Mouse (Mus musculus) forebrain, postnatal 0 days (tissue): ENCODE results near the gene Pdzd9. TPM values are rescaled to one million over a fixed set of nuclear protein-coding genes. Genes with fewer than 3 reads are reported as not detected.

Experiments
- ATAC-seq: fragments of 200-750 bp; cut with Nextera tagmentation; 2 replicates; pipeline ENCODE4 v1.8.0; 2017; ENCODE audit warnings: mild to moderate bottlenecking, moderate library complexity
- DNase-seq: peaks from one replicate; pipeline ENCODE4 v3.0.0-alpha.2; 2015
- H3K27ac ChIP-seq: fragments of 300-500 bp; sonication (generic); 2 replicates; pipeline ENCODE4 v1.5.1; 2014; ENCODE audit warnings: low read depth, mild to moderate bottlenecking, antibody characterized with exemption, low read length, moderate library complexity, mixed read lengths
- H3K27me3 ChIP-seq: fragments of 300-500 bp; sonication (generic); 2 replicates; pipeline ENCODE4 v1.6.1; 2014; ENCODE audit warnings: mild to moderate bottlenecking, low read length, mixed read lengths; ENCODE audit not compliant: insufficient read depth
- H3K36me3 ChIP-seq: fragments of 300-500 bp; sonication (generic); 2 replicates; pipeline ENCODE4 v1.6.1; 2014; ENCODE audit warnings: mild to moderate bottlenecking, moderate library complexity; ENCODE audit not compliant: insufficient read depth
- H3K4me1 ChIP-seq: fragments of 300-500 bp; sonication (generic); 2 replicates; pipeline ENCODE4 v1.6.1; 2014; ENCODE audit warnings: antibody characterized with exemption; ENCODE audit not compliant: insufficient read depth
- H3K4me2 ChIP-seq: fragments of 300-500 bp; sonication (generic); 2 replicates; pipeline ENCODE4 v1.6.1; 2014; ENCODE audit warnings: low read depth, mild to moderate bottlenecking, moderate library complexity
- H3K4me3 ChIP-seq: fragments of 300-500 bp; sonication (generic); 2 replicates; pipeline ENCODE4 v1.5.1; 2014; ENCODE audit warnings: low read depth, low read length, mixed read lengths
- H3K9ac ChIP-seq: fragments of 300-500 bp; sonication (generic); 2 replicates; pipeline ENCODE4 v1.6.1; 2014; ENCODE audit warnings: mild to moderate bottlenecking
- H3K9me3 ChIP-seq: fragments of 300-500 bp; sonication (generic); 2 replicates; pipeline ENCODE4 v1.6.1; 2016; ENCODE audit warnings: low read length
- CTCF ChIP-seq: sonication (generic); IDR thresholded peaks from 2 replicates; pipeline ENCODE4 v1.5.1; 2016; ENCODE audit warnings: antibody characterized with exemption, control low read depth, low read depth
- WGBS: fragments of 180-500 bp; shearing (Covaris S2); extraction: QIAGEN DNeasy Blood & Tissue Kit; methylation state at CpG from one replicate; pipeline ENCODE4 v1.1.7; 2014; 5-methylcytosine and 5-hydroxymethylcytosine counted together
- polyA plus RNA-seq: library from polyadenylated mRNA; unstranded; fragments of >200 nt; fragmentation: Nextera tagmentation; extraction: Ambion mirVana; gene quantifications from 2 replicates; pipeline ENCODE4 v1.2.1, GENCODE M21; 2015
- total RNA-seq: library from RNA; depleted of rRNA; stranded (reverse); fragments of >200 nt; gene quantifications from 2 replicates; pipeline ENCODE4 v1.2.3, GENCODE M21; 2014

Pdzd9 gene
- total and polyA plus RNA-seq, 2 experiments from 2014 or later: 0.22 to 0.24 TPM

DNA sequence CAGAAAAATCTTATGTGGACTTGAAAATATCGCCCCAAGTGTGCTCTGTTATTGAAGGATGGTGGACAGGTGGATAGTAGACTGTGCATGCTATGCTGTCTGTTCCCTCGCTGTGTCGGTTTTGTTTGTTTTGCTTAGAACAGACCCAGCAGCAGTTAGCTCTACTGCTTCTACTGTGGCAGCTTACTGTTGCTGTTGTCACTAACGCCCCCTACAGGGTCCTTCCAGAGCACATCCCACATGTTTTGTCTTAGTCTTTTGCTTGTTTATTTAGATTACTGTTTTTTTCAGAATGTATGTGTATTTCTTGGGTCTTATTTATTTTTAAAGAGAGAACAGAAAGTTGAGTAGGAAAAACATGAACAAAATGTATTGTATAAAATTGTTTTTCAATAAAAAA is 26.9 kb downstream of the Pdzd9 start:
- TF ChIP-seq CTCF: peak; percentile 20; the same call in 1 of the 2 replicates
- Histone ChIP-seq H3K4me2 (no peak overlapping the region), H3K9ac (no peak overlapping the region), H3K4me3 (no peak overlapping the region), H3K4me1 (no peaks in the 10 kb centered on the region), H3K9me3 (no peaks in the 10 kb centered on the region), H3K27ac (no peak overlapping the region), H3K36me3 (peaks cover 63% of the 10 kb centered on the region), H3K27me3 (no peaks in the 10 kb centered on the region)
- ATAC-seq (no peak), DNase-seq (no peak)
- WGBS: 69% methylated on average over 4 of the region's 4 CpGs

DNA sequence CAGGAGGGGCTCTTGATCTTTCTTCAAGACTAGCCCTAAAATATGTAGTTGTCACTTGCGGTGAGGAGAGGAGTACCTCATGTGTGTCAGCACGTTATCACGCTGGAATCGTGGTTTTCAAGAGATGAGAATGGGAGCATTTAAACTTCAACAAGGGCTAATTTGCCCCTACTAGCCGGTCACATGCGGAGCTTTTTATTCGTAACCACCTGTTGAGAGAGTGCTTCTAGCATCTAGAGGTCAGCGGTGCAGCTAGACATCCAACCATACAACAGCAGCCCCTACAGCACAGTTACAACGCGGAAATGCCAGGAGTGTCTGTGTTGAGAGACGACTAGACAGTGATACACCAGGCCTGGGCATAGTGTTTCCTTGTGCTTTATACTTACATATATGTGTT is 34.3 kb downstream of the Pdzd9 start:
- DNase-seq (peak; percentile 35), ATAC-seq (no peak)
- peak overlapping the region; percentile 92; the same call in 1 of the 2 replicates for H3K27ac ChIP-seq
- H3K27me3 ChIP-seq: no peaks in the 10 kb centered on the region
- peaks cover 15% of the 10 kb centered on the region for H3K36me3 ChIP-seq
- WGBS: under 1% methylated on average over 11 of the region's 11 CpGs
- H3K4me2 ChIP-seq: peak overlapping the region; percentile 74
- H3K9ac ChIP-seq: peak overlapping the region; percentile 96
- H3K9me3 ChIP-seq: no peaks in the 10 kb centered on the region
- TF ChIP-seq CTCF: peak; percentile 26
- peaks cover 14% of the 10 kb centered on the region for H3K4me1 ChIP-seq
- H3K4me3 ChIP-seq: peak overlapping the region; percentile 98

DNA sequence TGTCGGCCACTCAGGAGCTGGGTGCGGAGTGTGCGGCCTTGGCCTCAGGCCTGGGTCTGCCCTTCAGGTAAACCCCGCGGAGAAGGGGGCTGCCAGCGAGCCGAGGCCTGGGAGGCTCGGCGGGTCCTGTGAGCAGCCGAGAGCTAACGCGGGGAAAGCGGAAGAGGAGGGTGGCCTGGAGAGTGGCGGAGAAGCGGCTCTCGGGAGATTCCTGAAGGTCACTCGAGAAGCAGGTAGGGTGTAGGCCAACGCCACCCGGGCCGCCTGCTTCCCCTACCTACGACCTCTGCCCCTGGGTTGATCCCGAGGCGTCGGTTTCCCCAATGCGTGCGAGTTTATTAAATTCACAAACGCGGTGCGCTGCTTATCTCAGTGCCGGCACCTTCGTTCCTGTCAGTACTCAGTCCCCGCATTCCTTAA is 34.8 kb downstream of the Pdzd9 start:
- ATAC-seq: peak; percentile 60
- H3K27ac ChIP-seq: peak overlapping the region; percentile 92
- peak overlapping the region; percentile 98 for H3K4me3 ChIP-seq
- no peaks in the 10 kb centered on the region for H3K9me3 ChIP-seq
- H3K4me2 ChIP-seq: peak overlapping the region; percentile 74
- DNase-seq: no peak
- H3K9ac ChIP-seq: peak overlapping the region; percentile 96
- WGBS: under 1% methylated on average over 32 of the region's 32 CpGs
- no peak for TF ChIP-seq CTCF
- H3K4me1 ChIP-seq: peaks cover 14% of the 10 kb centered on the region
- peaks cover 11% of the 10 kb centered on the region for H3K36me3 ChIP-seq
- no peaks in the 10 kb centered on the region for H3K27me3 ChIP-seq

DNA sequence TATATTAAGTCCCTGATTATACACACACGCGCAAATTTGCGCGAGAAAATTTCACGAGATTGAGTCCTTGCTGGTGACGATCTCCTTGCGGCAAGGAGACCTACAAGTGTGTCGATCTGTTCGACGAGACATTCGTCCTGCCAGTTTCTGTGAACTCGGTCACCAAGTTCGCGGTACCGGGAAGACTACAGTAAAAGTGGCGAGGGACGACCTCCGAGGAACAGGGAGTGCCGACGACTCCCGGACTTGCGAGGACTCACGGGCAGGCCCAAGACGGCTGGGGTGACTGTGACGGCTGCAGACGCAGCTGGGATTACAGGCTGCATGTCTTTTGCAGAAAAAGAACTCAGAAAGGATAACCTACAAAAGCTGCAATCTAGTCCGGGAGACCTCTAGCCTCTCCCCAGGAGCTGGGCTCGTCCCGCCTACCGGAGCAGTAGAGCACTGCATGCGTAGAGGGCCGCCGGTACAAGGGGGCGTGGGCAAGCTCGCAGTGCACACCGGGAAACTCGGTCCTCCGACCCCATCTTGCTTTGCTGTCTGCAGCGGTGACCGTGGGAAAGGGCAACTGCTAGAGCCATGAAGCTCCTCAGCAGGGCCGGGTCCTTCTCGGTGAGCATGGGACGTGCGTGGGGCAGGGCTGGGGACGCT is 35.3 kb downstream of the Pdzd9 start, which contains the start of gene Uqcrc2:
Uqcrc2 (plus strand) TSS at position 466 of the 651 bp plus-strand sequence.
- peak; percentile 92 for DNase-seq
- peaks cover 5% of the 10 kb centered on the region; the same call in 1 of the 2 replicates for H3K36me3 ChIP-seq
- peak; percentile 100 for ATAC-seq
- no peaks in the 10 kb centered on the region for H3K9me3 ChIP-seq
- H3K27me3 ChIP-seq: no peaks in the 10 kb centered on the region
- WGBS: under 1% methylated on average over 45 of the region's 45 CpGs
- peaks cover 14% of the 10 kb centered on the region for H3K4me1 ChIP-seq
- peak within 1 kb of the TSS; percentile 92 for H3K27ac ChIP-seq
- H3K4me2 ChIP-seq: peak within 1 kb of the TSS; percentile 74
- peak; percentile 88 for TF ChIP-seq CTCF
- H3K9ac ChIP-seq: peak within 1 kb of the TSS; percentile 96
- H3K4me3 ChIP-seq: peak within 1 kb of the TSS; percentile 98

DNA sequence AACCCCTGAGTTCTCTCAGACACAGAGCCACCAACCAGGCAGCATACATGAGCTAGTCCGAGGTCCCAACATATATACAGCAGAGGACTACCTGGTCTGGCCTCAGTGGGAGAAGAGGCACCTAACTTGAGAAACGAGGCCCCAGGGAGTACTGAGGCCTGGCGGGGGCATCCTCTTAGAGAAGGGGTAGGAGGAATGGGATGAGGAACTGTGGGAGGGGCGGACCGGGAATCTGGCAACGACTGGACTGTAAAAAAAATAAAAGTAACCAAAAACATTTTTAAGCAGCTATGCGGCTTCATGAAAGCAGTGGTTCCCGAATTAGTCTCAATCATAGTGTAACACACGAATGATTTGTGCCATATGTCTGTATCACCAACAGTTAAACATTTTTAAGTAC is 35.8 kb downstream of the Pdzd9 start:
- WGBS: 8% methylated on average over 9 of the region's 9 CpGs
- 0 out of 2 replicates have a peak, but pooled peaks cover under 1% of the 10 kb centered on the region for H3K36me3 ChIP-seq
- peak overlapping the region; percentile 92 for H3K27ac ChIP-seq
- ATAC-seq (no peak), DNase-seq (peak; percentile 3)
- no peaks in the 10 kb centered on the region for H3K27me3 ChIP-seq
- TF ChIP-seq CTCF: no peak
- peak overlapping the region; percentile 98 for H3K4me3 ChIP-seq
- peak overlapping the region; percentile 74 for H3K4me2 ChIP-seq
- H3K4me1 ChIP-seq: peaks cover 14% of the 10 kb centered on the region
- peak overlapping the region; percentile 96 for H3K9ac ChIP-seq
- H3K9me3 ChIP-seq: no peaks in the 10 kb centered on the region

DNA sequence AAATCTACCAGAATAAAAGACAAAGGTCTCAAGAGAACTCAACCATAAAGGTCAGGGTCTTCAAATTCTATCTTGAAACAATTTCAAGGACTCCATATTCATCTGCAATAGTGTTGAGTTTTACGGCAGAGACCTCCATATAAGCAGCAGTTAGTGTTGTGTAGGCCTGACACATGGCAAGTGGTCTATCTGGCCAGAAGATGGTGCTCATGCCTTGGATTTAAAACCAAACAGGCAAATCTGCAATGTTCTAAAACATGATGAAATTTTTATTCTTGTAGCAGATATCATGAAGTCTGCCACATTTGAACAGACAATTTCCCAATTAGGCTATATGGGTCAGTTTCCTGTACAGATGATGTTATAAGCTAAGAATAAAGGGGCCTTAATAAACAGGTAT is 37.6 kb downstream of the Pdzd9 start:
- Histone ChIP-seq H3K4me2 (no peak overlapping the region), H3K9ac (no peak overlapping the region), H3K27ac (no peak overlapping the region), H3K36me3 (no peaks in the 10 kb centered on the region), H3K4me1 (peaks cover 14% of the 10 kb centered on the region), H3K9me3 (no peaks in the 10 kb centered on the region), H3K27me3 (no peaks in the 10 kb centered on the region), H3K4me3 (no peak overlapping the region)
- TF ChIP-seq CTCF: peak; percentile 61
- no peak for ATAC-seq
- DNase-seq: peak; percentile 65
- 55% methylated on average over 1 of the region's 1 CpGs for whole genome bisulfite sequencing

DNA sequence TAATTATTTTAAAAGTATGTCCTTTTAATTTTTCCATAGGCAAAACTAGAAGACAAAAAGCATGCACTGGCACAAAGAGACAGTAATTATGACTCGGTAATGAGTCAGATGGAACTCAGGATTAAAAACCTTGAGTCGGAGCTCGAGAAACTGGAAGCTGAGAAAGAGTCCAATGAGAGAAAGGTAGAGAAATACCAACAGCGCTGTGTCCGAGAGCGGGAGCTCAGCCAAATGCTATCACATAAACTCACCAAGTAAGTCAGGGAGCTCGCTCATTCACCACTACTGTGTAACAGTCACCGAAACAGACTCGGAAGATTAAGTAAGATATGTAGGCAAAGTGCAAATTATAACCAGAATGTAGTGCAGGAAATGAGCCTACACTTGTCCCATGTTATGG is 49.3 kb downstream of the Pdzd9 start:
- H3K4me3 ChIP-seq: no peak overlapping the region
- H3K27me3 ChIP-seq: no peaks in the 10 kb centered on the region
- no peak overlapping the region for H3K4me2 ChIP-seq
- WGBS: 90% methylated on average over 9 of the region's 9 CpGs
- no peaks in the 10 kb centered on the region for H3K36me3 ChIP-seq
- no peak overlapping the region for H3K9ac ChIP-seq
- H3K9me3 ChIP-seq: no peaks in the 10 kb centered on the region
- no peak for TF ChIP-seq CTCF
- no peaks in the 10 kb centered on the region for H3K4me1 ChIP-seq
- ATAC-seq (no peak), DNase-seq (no peak)
- no peak overlapping the region for H3K27ac ChIP-seq
